Mouse (Mus musculus): Measurements from ENCODE around the gene Plpp1.

Gene Plpp1

GRCm38 (mm10) chr13:112772861-112773260 is 27.7 kb upstream of the Plpp1 start:
- DNase-seq (ENCODE audit: low spot score in 2 of 2), result no peak

GRCm38 (mm10) chr13:112773991-112774675 is 26.5 kb upstream of the Plpp1 start:
- DNase-seq (ENCODE audit: low spot score in 2 of 2), result no peak

- DNase-seq (ENCODE audit: low spot score in 2 of 2), result no peak
Observed at GRCm38 (mm10) chr13:112775856-112776255, 24.7 kb upstream of the Plpp1 start.

- no peak for DNase-seq (ENCODE audit: low spot score in 2 of 2)
Observed at GRCm38 (mm10) chr13:112778407-112778806, 22.2 kb upstream of the Plpp1 start.

- no peak for DNase-seq (ENCODE audit: low spot score in 2 of 2)
Observed at GRCm38 (mm10) chr13:112785305-112785704, 15.3 kb upstream of the Plpp1 start.

- DNase-seq (ENCODE audit: low spot score in 2 of 2), result no peak
Observed at GRCm38 (mm10) chr13:112786142-112786541, 14.4 kb upstream of the Plpp1 start.

GRCm38 (mm10) chr13:112786942-112787533 is 13.6 kb upstream of the Plpp1 start:
- no peak for DNase-seq (ENCODE audit: low spot score in 2 of 2)

GRCm38 (mm10) chr13:112790774-112791173 is 9.8 kb upstream of the Plpp1 start:
- DNase-seq (ENCODE audit: low spot score in 2 of 2), result no peak

- DNase-seq (ENCODE audit: low spot score in 2 of 2), result no peak
Observed at GRCm38 (mm10) chr13:112791906-112792305, 8.7 kb upstream of the Plpp1 start.

- DNase-seq (ENCODE audit: low spot score in 2 of 2), result no peak
Observed at GRCm38 (mm10) chr13:112798243-112798952, 2.2 kb upstream of the Plpp1 start.

- no peak for DNase-seq (ENCODE audit: low spot score in 2 of 2)
Observed at GRCm38 (mm10) chr13:112798953-112799305, 1.7 kb upstream of the Plpp1 start.

GRCm38 (mm10) chr13:112799721-112800241 is 811 bp upstream of the Plpp1 start:
- DNase-seq (ENCODE audit: low spot score in 2 of 2), result no peak

- DNase-seq (ENCODE audit: low spot score in 2 of 2), result peak; percentile 15 to 34
Observed at GRCm38 (mm10) chr13:112801381-112802004, 901 bp downstream of the Plpp1 start.

- no peak for DNase-seq (ENCODE audit: low spot score in 2 of 2)
Observed at GRCm38 (mm10) chr13:112803106-112803505, 2.5 kb downstream of the Plpp1 start.

- DNase-seq (ENCODE audit: low spot score in 2 of 2), result no peak
Observed at GRCm38 (mm10) chr13:112803661-112804060, 3.1 kb downstream of the Plpp1 start.

- no peak for DNase-seq (ENCODE audit: low spot score in 2 of 2)
Observed at GRCm38 (mm10) chr13:112805529-112805928, 4.9 kb downstream of the Plpp1 start.

- peak in 1 of 2 experiments; percentile 16 for DNase-seq (ENCODE audit: low spot score in 2 of 2)
Observed at GRCm38 (mm10) chr13:112807936-112808667, 7.5 kb downstream of the Plpp1 start.

- no peak for DNase-seq (ENCODE audit: low spot score in 2 of 2)
Observed at GRCm38 (mm10) chr13:112809504-112810247, 9.1 kb downstream of the Plpp1 start.

GRCm38 (mm10) chr13:112810248-112810645 is 9.7 kb downstream of the Plpp1 start:
- no peak for DNase-seq (ENCODE audit: low spot score in 2 of 2)

GRCm38 (mm10) chr13:112810751-112811150 is 10.2 kb downstream of the Plpp1 start:
- DNase-seq (ENCODE audit: low spot score in 2 of 2), result peak; percentile 20 to 41

Data from heart, adult 9 months (tissue).